Mouse (Mus musculus): ENCODE data around the gene Gm20388. TPM values are rescaled to one million over a fixed set of nuclear protein-coding genes. Genes with fewer than 3 reads are reported as not detected.

The Gm20388 gene
- polyA plus RNA-seq, 1 experiment from 2014 or later, result not detected

- 0 out of 2 replicates have a peak, but pooled peaks cover 5% of the 10 kb centered on the region for H3K27me3 ChIP-seq (replicated peaks)
- H3K27ac ChIP-seq, result peak overlapping the region; percentile 97
- H3K4me3 ChIP-seq, result no peak overlapping the region
- H3K9ac ChIP-seq, result peak overlapping the region; percentile 75; the same call in 1 of the 2 replicates
- H3K4me2 ChIP-seq, result peak overlapping the region; percentile 14
- peaks cover 81% of the 10 kb centered on the region for H3K4me1 ChIP-seq
- WGBS (ENCODE audit: insufficient replicate concordance), result 52% methylated on average over 22 of the region's 22 CpGs
- H3K9me3 ChIP-seq (replicated peaks), result no peaks in the 10 kb centered on the region
- no peak for ATAC-seq
- H3K36me3 ChIP-seq, result no peaks in the 10 kb centered on the region
Observed at GRCm38 (mm10) chr8:120376847-120377802, 466.5 kb downstream of the Gm20388 start.

- Histone ChIP-seq H3K36me3 (no peaks in the 10 kb centered on the region), H3K4me2 (peak overlapping the region; percentile 19), H3K9me3 (replicated peaks) (no peaks in the 10 kb centered on the region), H3K4me3 (no peak overlapping the region), H3K27me3 (replicated peaks) (0 out of 2 replicates have a peak, but pooled peaks cover 5% of the 10 kb centered on the region), H3K27ac (peak overlapping the region; percentile 97), H3K4me1 (peaks cover 78% of the 10 kb centered on the region), H3K9ac (peak overlapping the region; percentile 75; the same call in 1 of the 2 replicates)
- 11% methylated on average over 7 of the region's 7 CpGs for WGBS (ENCODE audit: insufficient replicate concordance)
- peak; percentile 36; the same call in 1 of the 2 replicates for ATAC-seq
Observed at GRCm38 (mm10) chr8:120377803-120378189, 467.2 kb downstream of the Gm20388 start.

- H3K36me3 ChIP-seq, result no peaks in the 10 kb centered on the region
- no peak for ATAC-seq
- H3K9me3 ChIP-seq (replicated peaks), result no peaks in the 10 kb centered on the region
- H3K4me2 ChIP-seq, result peak overlapping the region; percentile 19; the same call in 1 of the 2 replicates
- H3K27me3 ChIP-seq (replicated peaks), result 0 out of 2 replicates have a peak, but pooled peaks cover 5% of the 10 kb centered on the region
- H3K27ac ChIP-seq, result peak overlapping the region; percentile 97
- H3K4me1 ChIP-seq, result peaks cover 78% of the 10 kb centered on the region
- no peak overlapping the region for H3K4me3 ChIP-seq
- WGBS (ENCODE audit: insufficient replicate concordance), result 43% methylated on average over 16 of the region's 16 CpGs
- H3K9ac ChIP-seq, result peak overlapping the region; percentile 37; the same call in 1 of the 2 replicates
Observed at GRCm38 (mm10) chr8:120378306-120378705, 467.7 kb downstream of the Gm20388 start.

GRCm38 (mm10) chr8:120379015-120379414 is 468.4 kb downstream of the Gm20388 start:
- H3K9ac ChIP-seq, result no peak overlapping the region
- ATAC-seq, result no peak
- no peak overlapping the region for H3K4me3 ChIP-seq

GRCm38 (mm10) chr8:120381865-120382264 is 471.2 kb downstream of the Gm20388 start:
- Histone ChIP-seq H3K4me3 (no peak overlapping the region), H3K36me3 (no peaks in the 10 kb centered on the region), H3K4me2 (no peak overlapping the region), H3K9me3 (replicated peaks) (peaks cover 5% of the 10 kb centered on the region), H3K9ac (no peak overlapping the region), H3K27ac (no peak overlapping the region), H3K4me1 (peaks cover 70% of the 10 kb centered on the region), H3K27me3 (replicated peaks) (peaks cover 12% of the 10 kb centered on the region; the same call in 1 of the 2 replicates)
- ATAC-seq, result no peak
- WGBS (ENCODE audit: insufficient replicate concordance), result 62% methylated on average over 4 of the region's 4 CpGs

More at GRCm38 (mm10) chr8:120379015-120379414, 468.4 kb downstream of the Gm20388 start:
- Histone ChIP-seq H3K27ac (peak overlapping the region; percentile 97; the same call in 1 of the 2 replicates), H3K4me1 (peaks cover 78% of the 10 kb centered on the region), H3K27me3 (replicated peaks) (peaks cover 12% of the 10 kb centered on the region; the same call in 1 of the 2 replicates), H3K4me2 (no peak overlapping the region), H3K36me3 (no peaks in the 10 kb centered on the region), H3K9me3 (replicated peaks) (no peaks in the 10 kb centered on the region)
- 48% methylated on average over 3 of the region's 3 CpGs for WGBS (ENCODE audit: insufficient replicate concordance)

GRCm38 (mm10) chr8:120382436-120383203 is 472.0 kb downstream of the Gm20388 start:
- Histone ChIP-seq H3K9ac (no peak overlapping the region), H3K4me2 (no peak overlapping the region), H3K36me3 (no peaks in the 10 kb centered on the region), H3K27ac (0 out of 2 replicates have a peak overlapping the region, but pooled peaks have one; percentile 8), H3K27me3 (replicated peaks) (peaks cover 12% of the 10 kb centered on the region; the same call in 1 of the 2 replicates), H3K4me3 (no peak overlapping the region), H3K4me1 (peaks cover 67% of the 10 kb centered on the region), H3K9me3 (replicated peaks) (peaks cover 5% of the 10 kb centered on the region)
- ATAC-seq, result no peak
- WGBS (ENCODE audit: insufficient replicate concordance), result 74% methylated on average over 19 of the region's 19 CpGs

- Histone ChIP-seq H3K9ac (no peak overlapping the region), H3K4me1 (peaks cover 61% of the 10 kb centered on the region), H3K9me3 (replicated peaks) (peaks cover 5% of the 10 kb centered on the region), H3K36me3 (no peaks in the 10 kb centered on the region), H3K4me2 (no peak overlapping the region), H3K27me3 (replicated peaks) (peaks cover 12% of the 10 kb centered on the region; the same call in 1 of the 2 replicates), H3K4me3 (no peak overlapping the region), H3K27ac (0 out of 2 replicates have a peak overlapping the region, but pooled peaks have one; percentile 8)
- 75% methylated on average over 6 of the region's 6 CpGs for WGBS (ENCODE audit: insufficient replicate concordance)
- no peak for ATAC-seq
Observed at GRCm38 (mm10) chr8:120383204-120383560, 472.5 kb downstream of the Gm20388 start.

- Histone ChIP-seq H3K4me1 (peaks cover 56% of the 10 kb centered on the region), H3K4me2 (no peak overlapping the region), H3K27ac (no peak overlapping the region), H3K9ac (no peak overlapping the region), H3K36me3 (no peaks in the 10 kb centered on the region), H3K4me3 (no peak overlapping the region), H3K27me3 (replicated peaks) (peaks cover 12% of the 10 kb centered on the region; the same call in 1 of the 2 replicates), H3K9me3 (replicated peaks) (peaks cover 5% of the 10 kb centered on the region)
- WGBS (ENCODE audit: insufficient replicate concordance), result 60% methylated on average over 6 of the region's 6 CpGs
- no peak for ATAC-seq
Observed at GRCm38 (mm10) chr8:120383713-120384112, 473.1 kb downstream of the Gm20388 start.

- H3K27ac ChIP-seq, result no peak overlapping the region
- H3K4me2 ChIP-seq, result no peak overlapping the region
- H3K9ac ChIP-seq, result no peak overlapping the region
- H3K36me3 ChIP-seq, result no peaks in the 10 kb centered on the region
- H3K4me1 ChIP-seq, result peaks cover 49% of the 10 kb centered on the region
- peaks cover 12% of the 10 kb centered on the region; the same call in 1 of the 2 replicates for H3K27me3 ChIP-seq (replicated peaks)
- peaks cover 5% of the 10 kb centered on the region for H3K9me3 ChIP-seq (replicated peaks)
- no peak for ATAC-seq
- no peak overlapping the region for H3K4me3 ChIP-seq
Observed at GRCm38 (mm10) chr8:120384745-120385144, 474.1 kb downstream of the Gm20388 start.

GRCm38 (mm10) chr8:120388246-120388645 is 477.6 kb downstream of the Gm20388 start:
- no peak for ATAC-seq
- Histone ChIP-seq H3K36me3 (no peaks in the 10 kb centered on the region), H3K4me2 (no peak overlapping the region), H3K9ac (no peak overlapping the region), H3K27ac (no peak overlapping the region), H3K4me1 (peaks cover 35% of the 10 kb centered on the region), H3K4me3 (no peak overlapping the region), H3K27me3 (replicated peaks) (peaks cover 16% of the 10 kb centered on the region; the same call in 1 of the 2 replicates), H3K9me3 (replicated peaks) (peaks cover 5% of the 10 kb centered on the region)
- 85% methylated on average over 6 of the region's 6 CpGs for WGBS (ENCODE audit: insufficient replicate concordance)

GRCm38 (mm10) chr8:120390598-120390997 is 480.0 kb downstream of the Gm20388 start:
- H3K36me3 ChIP-seq, result no peaks in the 10 kb centered on the region
- H3K27me3 ChIP-seq (replicated peaks), result 0 out of 2 replicates have a peak, but pooled peaks cover 9% of the 10 kb centered on the region
- H3K9me3 ChIP-seq (replicated peaks), result no peaks in the 10 kb centered on the region
- WGBS (ENCODE audit: insufficient replicate concordance), result 90% methylated on average over 7 of the region's 7 CpGs
- H3K9ac ChIP-seq, result no peak overlapping the region
- H3K27ac ChIP-seq, result no peak overlapping the region
- no peak overlapping the region for H3K4me2 ChIP-seq
- H3K4me1 ChIP-seq, result peaks cover 22% of the 10 kb centered on the region
- ATAC-seq, result no peak
- no peak overlapping the region for H3K4me3 ChIP-seq

Measured in liver, embryonic 12.5 days (tissue).